Mouse (Mus musculus): Measurements from ENCODE around the gene Chkb. TPM values are rescaled to one million over a fixed set of nuclear protein-coding genes. Genes with fewer than 3 reads are reported as not detected.
A peak's percentile ranks its signal among the peaks of the same experiment; 100 is the strongest.

Gene Chkb
- polyA plus RNA-seq, 1 experiment, result 104 TPM

GRCm38 (mm10) chr15:89384617-89385016, 45.1 kb downstream of the Chkb start, which contains the start of gene Klhdc7b:
Gene Klhdc7b (plus strand): TSS chr15:89384917.
- no peaks in the 10 kb centered on the region for H3K27me3 ChIP-seq (ENCODE audit: control insufficient read depth, insufficient read depth, low read length)
- 0 out of 2 replicates have a peak, but pooled peaks cover under 1% of the 10 kb centered on the region for H3K4me1 ChIP-seq (ENCODE audit: control insufficient read depth, insufficient read depth, insufficient read length, low read length)
- TF ChIP-seq CTCF (IDR thresholded peaks at IDR 0.05; ENCODE audit: extremely low read depth, insufficient read length, insufficient replicate concordance, low read depth, low read length), result no peak
- no peak for TF ChIP-seq POLR2A (IDR thresholded peaks at IDR 0.05; ENCODE audit: low read depth, low read length)
- H3K4me3 ChIP-seq (ENCODE audit: low read depth, low read length), result no peak within 1 kb of the TSS
- no peak within 1 kb of the TSS for H3K27ac ChIP-seq (ENCODE audit: insufficient read depth, low read depth, low read length)
- 90% methylated on average over 7 of the region's 7 CpGs for WGBS
- no peaks in the 10 kb centered on the region for H3K36me3 ChIP-seq (ENCODE audit: control insufficient read depth, insufficient read depth, low read length)

- Histone ChIP-seq H3K27ac (ENCODE audit: insufficient read depth, low read depth, low read length) (peak overlapping the region; percentile 89), H3K4me3 (ENCODE audit: low read depth, low read length) (peak overlapping the region; percentile 74), H3K4me1 (ENCODE audit: control insufficient read depth, insufficient read depth, insufficient read length, low read length) (peaks cover 32% of the 10 kb centered on the region), H3K36me3 (ENCODE audit: control insufficient read depth, insufficient read depth, low read length) (no peaks in the 10 kb centered on the region), H3K27me3 (ENCODE audit: control insufficient read depth, insufficient read depth, low read length) (no peaks in the 10 kb centered on the region)
- 10% methylated on average over 10 of the region's 10 CpGs for WGBS
- TF ChIP-seq POLR2A (IDR thresholded peaks at IDR 0.05; ENCODE audit: low read depth, low read length) (no peak), CTCF (IDR thresholded peaks at IDR 0.05; ENCODE audit: extremely low read depth, insufficient read length, insufficient replicate concordance, low read depth, low read length) (no peak)
Measured at GRCm38 (mm10) chr15:89379429-89379828, 50.3 kb downstream of the Chkb start.

DNA sequence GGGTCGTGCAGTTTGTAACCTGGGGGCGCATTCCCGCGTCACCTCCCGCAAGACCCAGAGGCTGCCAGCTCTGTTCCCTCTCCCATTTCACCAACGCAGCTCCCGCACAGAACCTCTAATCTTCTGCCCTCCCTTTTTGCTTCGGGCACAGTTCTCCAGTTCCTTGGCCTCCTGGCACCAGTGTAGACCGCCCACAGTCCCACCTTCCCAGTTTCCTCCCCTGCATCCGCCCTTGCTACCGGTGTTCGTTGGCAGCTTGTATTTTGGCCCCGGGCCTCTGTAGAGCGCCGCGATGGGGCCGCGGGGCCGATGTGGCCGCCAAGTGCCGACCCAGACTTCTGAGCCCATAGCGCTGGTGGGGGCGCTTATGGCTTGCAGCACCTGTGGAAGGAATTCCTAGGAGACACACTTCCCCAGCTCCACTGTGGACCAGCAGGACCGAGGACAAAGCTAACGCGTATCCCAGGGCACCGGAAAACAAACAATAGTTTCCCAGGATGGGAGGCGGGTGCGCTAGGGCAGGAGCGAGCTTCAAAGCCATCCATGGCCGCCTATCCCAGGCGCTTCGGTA, 50.8 kb downstream of the Chkb start, which contains the start of gene Odf3b:
TSS of gene Odf3b (minus strand) at position 452 of the 571 bp plus-strand sequence.
- peak within 1 kb of the TSS; percentile 89 for H3K27ac ChIP-seq (ENCODE audit: insufficient read depth, low read depth, low read length)
- H3K4me1 ChIP-seq (ENCODE audit: control insufficient read depth, insufficient read depth, insufficient read length, low read length), result peaks cover 36% of the 10 kb centered on the region
- under 1% methylated on average over 33 of the region's 33 CpGs for WGBS
- H3K27me3 ChIP-seq (ENCODE audit: control insufficient read depth, insufficient read depth, low read length), result no peaks in the 10 kb centered on the region
- no peaks in the 10 kb centered on the region for H3K36me3 ChIP-seq (ENCODE audit: control insufficient read depth, insufficient read depth, low read length)
- H3K4me3 ChIP-seq (ENCODE audit: low read depth, low read length), result peak within 1 kb of the TSS; percentile 74
- TF ChIP-seq POLR2A (IDR thresholded peaks at IDR 0.05; ENCODE audit: low read depth, low read length) (no peak; the same call in none of the 2 replicates), CTCF (IDR thresholded peaks at IDR 0.05; ENCODE audit: extremely low read depth, insufficient read length, insufficient replicate concordance, low read depth, low read length) (no peak)

DNA sequence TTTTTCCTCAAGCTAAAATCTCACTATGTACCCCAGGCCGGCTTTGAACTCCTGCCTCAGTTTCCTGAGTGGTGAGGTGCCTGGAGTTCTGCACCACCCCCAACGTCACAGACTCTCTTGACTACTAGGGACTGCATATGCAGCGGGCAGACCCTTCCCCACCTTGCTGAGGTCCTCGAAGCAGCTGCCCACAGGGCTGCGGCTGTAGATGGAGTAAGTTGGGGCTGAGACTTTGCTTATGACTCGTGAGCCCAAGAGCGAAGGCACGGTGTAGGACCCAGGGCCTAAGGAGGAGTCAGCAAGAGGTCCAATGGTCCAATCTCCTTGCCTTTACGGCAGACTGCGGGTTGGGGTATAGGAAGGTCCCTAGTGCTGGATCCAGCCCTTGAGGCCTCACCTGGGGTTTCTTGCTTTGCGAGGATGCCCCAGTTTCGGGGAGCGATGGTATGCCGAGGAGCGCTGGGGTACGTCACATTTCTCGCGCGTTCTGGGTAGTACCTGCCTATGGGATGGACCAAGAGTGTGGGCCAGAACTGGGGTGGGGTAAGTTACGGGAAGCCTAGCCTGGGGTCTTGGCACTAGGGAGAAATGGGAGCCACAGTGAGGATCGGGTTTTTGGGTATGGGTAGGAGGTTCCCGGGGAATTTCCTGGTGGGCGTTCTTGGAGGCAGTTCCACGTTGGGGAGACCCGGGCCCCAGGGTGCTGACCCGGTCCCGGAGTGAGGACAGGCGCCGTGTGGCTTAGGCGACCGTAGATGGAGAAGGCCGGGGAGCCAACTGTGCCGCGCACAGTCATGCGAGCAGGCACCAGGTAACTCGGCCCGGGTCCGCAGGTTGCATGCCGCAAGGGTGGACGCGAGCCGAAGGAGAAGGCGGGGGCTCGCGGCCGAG, 51.5 kb downstream of the Chkb start:
- H3K36me3 ChIP-seq (ENCODE audit: control insufficient read depth, insufficient read depth, low read length), result no peaks in the 10 kb centered on the region
- H3K27ac ChIP-seq (ENCODE audit: insufficient read depth, low read depth, low read length), result peak overlapping the region; percentile 89
- peaks cover 37% of the 10 kb centered on the region for H3K4me1 ChIP-seq (ENCODE audit: control insufficient read depth, insufficient read depth, insufficient read length, low read length)
- TF ChIP-seq CTCF (IDR thresholded peaks at IDR 0.05; ENCODE audit: extremely low read depth, insufficient read length, insufficient replicate concordance, low read depth, low read length) (no peak), POLR2A (IDR thresholded peaks at IDR 0.05; ENCODE audit: low read depth, low read length) (no peak; the same call in 1 of the 2 replicates)
- 18% methylated on average over 46 of the region's 46 CpGs for WGBS
- H3K4me3 ChIP-seq (ENCODE audit: low read depth, low read length), result peak overlapping the region; percentile 74
- no peaks in the 10 kb centered on the region for H3K27me3 ChIP-seq (ENCODE audit: control insufficient read depth, insufficient read depth, low read length)

GRCm38 (mm10) chr15:89377362-89377761, 52.3 kb downstream of the Chkb start:
- peak overlapping the region; percentile 74 for H3K4me3 ChIP-seq (ENCODE audit: low read depth, low read length)
- 6% methylated on average over 18 of the region's 18 CpGs for WGBS

DNA sequence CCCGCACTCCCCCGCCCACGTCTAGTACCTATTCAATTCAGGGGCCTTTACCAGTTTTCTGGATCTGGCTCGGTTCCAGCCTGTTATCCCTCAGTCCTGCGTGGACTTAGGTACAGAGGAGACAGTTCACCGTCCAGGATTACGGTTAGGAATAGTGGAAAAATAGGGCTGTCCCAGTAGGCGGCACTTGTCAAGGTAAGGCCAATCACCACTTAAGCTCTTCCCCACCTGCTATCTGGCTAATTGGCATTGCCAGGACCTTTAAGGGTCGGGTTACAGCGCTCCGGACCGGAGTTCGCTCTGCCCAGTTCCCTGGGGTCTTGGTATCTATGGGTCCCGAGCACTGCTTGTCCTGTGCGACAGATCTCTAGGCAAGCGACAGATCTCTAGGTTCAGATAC, 52.8 kb downstream of the Chkb start, which contains the start of gene Tymp:
TSS of gene Tymp (minus strand) at position 83 of the 400 bp plus-strand sequence.
- Histone ChIP-seq H3K27ac (ENCODE audit: insufficient read depth, low read depth, low read length) (peak within 1 kb of the TSS; percentile 89), H3K4me3 (ENCODE audit: low read depth, low read length) (peak within 1 kb of the TSS; percentile 74), H3K4me1 (ENCODE audit: control insufficient read depth, insufficient read depth, insufficient read length, low read length) (peaks cover 39% of the 10 kb centered on the region), H3K27me3 (ENCODE audit: control insufficient read depth, insufficient read depth, low read length) (no peaks in the 10 kb centered on the region), H3K36me3 (ENCODE audit: control insufficient read depth, insufficient read depth, low read length) (peaks cover 5% of the 10 kb centered on the region)
- WGBS, result 38% methylated on average over 16 of the region's 16 CpGs
- TF ChIP-seq CTCF (IDR thresholded peaks at IDR 0.05; ENCODE audit: extremely low read depth, insufficient read length, insufficient replicate concordance, low read depth, low read length) (no peak), POLR2A (IDR thresholded peaks at IDR 0.05; ENCODE audit: low read depth, low read length) (peak; percentile 45; the same call in 1 of the 2 replicates)

More at GRCm38 (mm10) chr15:89377362-89377761, 52.3 kb downstream of the Chkb start:
- Histone ChIP-seq H3K27ac (ENCODE audit: insufficient read depth, low read depth, low read length) (peak overlapping the region; percentile 89), H3K36me3 (ENCODE audit: control insufficient read depth, insufficient read depth, low read length) (peaks cover 2% of the 10 kb centered on the region), H3K4me1 (ENCODE audit: control insufficient read depth, insufficient read depth, insufficient read length, low read length) (peaks cover 39% of the 10 kb centered on the region), H3K27me3 (ENCODE audit: control insufficient read depth, insufficient read depth, low read length) (no peaks in the 10 kb centered on the region)
- TF ChIP-seq POLR2A (IDR thresholded peaks at IDR 0.05; ENCODE audit: low read depth, low read length), result no peak
- TF ChIP-seq CTCF (IDR thresholded peaks at IDR 0.05; ENCODE audit: extremely low read depth, insufficient read length, insufficient replicate concordance, low read depth, low read length), result no peak

Other genes with a start within 250 kb of the Chkb start
- 213 and 376 TPM in 2 replicates for gene Plxnb2, start 249.1 kb downstream of the Chkb start, polyA plus RNA-seq (2012; rRNA removed)
- 7.1 and 10.6 TPM in 2 replicates for gene Dennd6b, start 233.4 kb downstream of the Chkb start, polyA plus RNA-seq (2012; rRNA removed)
- 73.9 and 252 TPM in 2 replicates for gene Ppp6r2, start 218.4 kb downstream of the Chkb start, polyA plus RNA-seq (2012; rRNA removed)
- 123 and 189 TPM in 2 replicates for gene Sbf1, start 114.6 kb downstream of the Chkb start, polyA plus RNA-seq (2012; rRNA removed)
- 0.98 and 5.4 TPM in 2 replicates for gene Adm2, start 107.2 kb downstream of the Chkb start, polyA plus RNA-seq (2012; rRNA removed)
- gene Miox, start 95.5 kb downstream of the Chkb start, polyA plus RNA-seq (2012; rRNA removed), result 0.10 and 0.43 TPM in 2 replicates
- 22.8 and 33.3 TPM in 2 replicates for gene Lmf2, start 74.2 kb downstream of the Chkb start, polyA plus RNA-seq (2012; rRNA removed)
- gene Ncaph2, start 74.2 kb downstream of the Chkb start, polyA plus RNA-seq (2012; rRNA removed), result 56.8 and 149 TPM in 2 replicates
- 239 and 317 TPM in 2 replicates for gene Sco2, start 56.1 kb downstream of the Chkb start, polyA plus RNA-seq (2012; rRNA removed)
- gene Tymp, start 52.9 kb downstream of the Chkb start, polyA plus RNA-seq (2012; rRNA removed), result 114 and 152 TPM in 2 replicates
- gene Odf3b, start 50.6 kb downstream of the Chkb start, polyA plus RNA-seq (2012; rRNA removed), result 46.1 and 142 TPM in 2 replicates
- gene Klhdc7b, start 45.0 kb downstream of the Chkb start, polyA plus RNA-seq (2012; rRNA removed), result 1.1 and 1.4 TPM in 2 replicates
- 0.60 and 0.93 TPM in 2 replicates for gene Syce3, start 19.4 kb downstream of the Chkb start, polyA plus RNA-seq (2012; rRNA removed)
- 1.4 and 3.4 TPM in 2 replicates for gene Cpt1b, start 4.0 kb downstream of the Chkb start, polyA plus RNA-seq (2012; rRNA removed)
- gene C730034F03Rik, start 319 bp downstream of the Chkb start, polyA plus RNA-seq (2012; rRNA removed), result 0.17 and 0.76 TPM in 2 replicates
- 3.0 and 5.0 TPM in 2 replicates for gene Gm44502, start 212 bp downstream of the Chkb start, polyA plus RNA-seq (2012; rRNA removed)
- 0.53 and 0.65 TPM in 2 replicates for gene Mapk8ip2, start 24.0 kb upstream of the Chkb start, polyA plus RNA-seq (2012; rRNA removed)
- 15.6 and 30.4 TPM in 2 replicates for gene Arsa, start 47.5 kb upstream of the Chkb start, polyA plus RNA-seq (2012; rRNA removed)
- 6.4 and 10.2 TPM in 2 replicates for gene Shank3, start 69.7 kb upstream of the Chkb start, polyA plus RNA-seq (2012; rRNA removed)
- 0.19 and 0.56 TPM in 2 replicates for gene Acr, start 138.4 kb upstream of the Chkb start, polyA plus RNA-seq (2012; rRNA removed)
- 2.4 and 3.1 TPM in 2 replicates for gene Rabl2, start 162.0 kb upstream of the Chkb start, polyA plus RNA-seq (2012; rRNA removed)

All from small intestine, adult 2 months (tissue).